Mouse (Mus musculus): ENCODE data around the gene Snrnp25. TPM values are rescaled to one million over a fixed set of nuclear protein-coding genes. Genes with fewer than 3 reads are reported as not detected.

The Snrnp25 gene
- total and polyA plus RNA-seq, 3 experiments, result 106 to 208 (median 123) TPM

DNA sequence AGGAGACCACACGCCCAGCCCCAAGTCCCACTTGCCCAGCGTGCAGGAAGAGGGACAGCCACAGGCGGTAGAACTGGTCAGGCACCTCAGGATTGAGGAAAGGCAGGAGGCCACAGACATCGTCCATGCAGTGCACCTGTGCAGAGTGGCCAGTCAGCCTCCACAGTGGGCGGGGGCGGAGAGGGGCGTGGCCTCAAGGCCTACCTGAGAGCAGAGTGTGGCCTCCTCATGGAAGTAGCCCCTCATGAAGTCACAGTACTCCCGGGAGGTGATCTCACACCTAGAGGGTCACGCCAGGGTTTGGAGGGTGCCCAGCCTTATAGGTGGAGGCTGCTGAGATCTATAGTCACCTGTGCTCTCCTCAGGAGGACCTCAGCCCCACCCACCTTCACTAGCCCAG lies 5.4 kb downstream of the Snrnp25 start:
- H3K27me3 ChIP-seq (replicated peaks), result no peaks in the 10 kb centered on the region
- peaks cover 82 to 92% of the 10 kb centered on the region in 2 experiments for H3K36me3 ChIP-seq (replicated peaks in 1 of 2; ENCODE audit: control insufficient read depth in 1 of 2, insufficient read depth in 1 of 2, low read length in 1 of 2)
- dilution Hi-C loops (cut with MboI; ENCODE audit: extremely low pct_ligation_motif_present, extremely low pct_unique_long_range_greater_than_20kb, low sequenced_read_pairs), result no loop called here
- no peaks in the 10 kb centered on the region for H3K9me3 ChIP-seq (replicated peaks; ENCODE audit: low read length)
- no peak overlapping the region for H3K4me2 ChIP-seq (ENCODE audit: insufficient read depth, low read depth, poor library complexity, severe bottlenecking)
- TF ChIP-seq USF2 (conservative IDR thresholded peaks at IDR 0.05; ENCODE audit: low read depth, low read length) (no peak), RAD21 (IDR thresholded peaks at IDR 0.05; ENCODE audit: low read depth, low read length) (no peak), ZMIZ1 (IDR thresholded peaks at IDR 0.05; ENCODE audit: low read depth, low read length) (no peak; the same call in 1 of the 2 replicates), IRF4 (IDR thresholded peaks at IDR 0.05; ENCODE audit: low read depth, low read length) (no peak), E2F4 (IDR thresholded peaks at IDR 0.05; ENCODE audit: insufficient replicate concordance, low read depth, low read length) (no peak), POLR2AphosphoS2 (IDR thresholded peaks at IDR 0.05; ENCODE audit: low read depth, low read length) (no peak), HCFC1 (IDR thresholded peaks at IDR 0.05; ENCODE audit: low read depth, low read length) (no peak), NELFE (IDR thresholded peaks at IDR 0.05; ENCODE audit: low read depth, low read length) (no peak), ELF1 (IDR thresholded peaks at IDR 0.05; ENCODE audit: low read depth, low read length) (no peak), CHD1 (IDR thresholded peaks at IDR 0.05; ENCODE audit: low read depth, low read length) (no peak), MAX (IDR thresholded peaks at IDR 0.05; ENCODE audit: low read length) (no peak), EP300 (IDR thresholded peaks at IDR 0.05; ENCODE audit: low read length) (no peak), ZKSCAN1 (IDR thresholded peaks at IDR 0.05; ENCODE audit: borderline replicate concordance, low read depth, low read length) (no peak), CHD2 (IDR thresholded peaks at IDR 0.05; ENCODE audit: low read length) (no peak), MXI1 (IDR thresholded peaks at IDR 0.05; ENCODE audit: low read depth, low read length) (no peak)
- in situ Hi-C loops (cut with MboI; ENCODE audit: low pct_ligation_motif_present, low pct_unique_long_range_greater_than_20kb, low sequenced_read_pairs), result no loop called here
- DNase-seq (ENCODE audit: extremely low read depth), result no peak
- no peak overlapping the region for H3K27ac ChIP-seq (ENCODE audit: insufficient read depth, low read depth)
- no peak overlapping the region for H3K4me3 ChIP-seq (replicated peaks in 1 of 3; ENCODE audit: low read depth in 2 of 3, low read length in 2 of 3, poor library complexity in 1 of 3)
- H3K79me2 ChIP-seq (replicated peaks; ENCODE audit: control insufficient read depth, extremely low read depth, insufficient read depth, poor library complexity, severe bottlenecking), result no peaks in the 10 kb centered on the region
- peaks cover 4 to 13% of the 10 kb centered on the region in 2 experiments; a peak in 3 of 4 replicates for H3K4me1 ChIP-seq (ENCODE audit: control insufficient read depth in 1 of 2, insufficient read depth in 2 of 2)
- no peak overlapping the region for H3K9ac ChIP-seq (ENCODE audit: insufficient read depth, low read depth)

DNA sequence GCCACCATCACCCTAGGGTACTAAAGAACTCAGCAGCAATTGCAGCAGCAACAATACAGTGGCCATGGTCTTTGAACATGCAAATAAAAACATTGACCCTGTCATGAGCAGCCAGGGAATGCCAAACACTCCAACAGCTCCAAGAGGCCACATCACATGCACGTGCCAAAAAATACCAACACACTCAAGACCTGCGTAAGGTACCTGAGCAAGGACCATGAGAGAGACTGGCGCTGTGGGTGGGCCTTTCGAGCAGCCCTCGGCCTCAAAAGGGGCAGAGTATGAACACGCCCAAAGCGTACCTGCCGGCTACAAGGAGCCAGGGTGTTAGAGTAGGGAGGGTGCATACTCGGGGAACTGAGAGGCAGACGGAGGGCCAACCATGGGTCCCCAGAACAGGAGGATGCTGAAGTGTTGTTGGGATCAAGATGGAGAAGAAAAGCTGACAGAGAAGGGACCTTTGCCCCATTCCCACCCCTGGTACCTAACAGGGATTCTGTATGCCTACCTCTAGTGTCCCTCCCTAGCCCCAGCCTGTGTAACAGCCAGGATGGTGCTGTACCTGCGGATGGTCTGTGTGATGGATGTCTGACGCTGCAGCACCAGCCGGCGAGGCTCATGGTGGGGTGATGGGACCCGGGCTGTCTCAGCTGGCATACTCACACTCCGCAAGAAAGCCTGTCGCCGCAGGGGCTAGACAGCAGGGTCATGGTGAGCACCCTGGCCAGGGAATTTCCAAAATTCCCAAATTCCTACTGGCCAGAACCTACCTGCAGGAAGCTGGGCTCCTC lies 10.4 kb downstream of the Snrnp25 start:
- no peaks in the 10 kb centered on the region for H3K79me2 ChIP-seq (replicated peaks; ENCODE audit: control insufficient read depth, extremely low read depth, insufficient read depth, poor library complexity, severe bottlenecking)
- TF ChIP-seq CTCF (conservative IDR thresholded peaks at IDR 0.05 in 1 of 2, IDR thresholded peaks at IDR 0.05 in 1 of 2; ENCODE audit: low read depth in 2 of 2, low read length in 2 of 2), result no peak
- TF ChIP-seq ELF1 (IDR thresholded peaks at IDR 0.05; ENCODE audit: low read depth, low read length), result no peak
- TF ChIP-seq UBTF (IDR thresholded peaks at IDR 0.05; ENCODE audit: low read depth, low read length), result no peak
- no peak for TF ChIP-seq IRF4 (IDR thresholded peaks at IDR 0.05; ENCODE audit: low read depth, low read length)
- TF ChIP-seq MEF2A (IDR thresholded peaks at IDR 0.05; ENCODE audit: borderline replicate concordance, low read depth, low read length), result no peak
- no peak for TF ChIP-seq EP300 (IDR thresholded peaks at IDR 0.05; ENCODE audit: low read length)
- no peak for TF ChIP-seq ZC3H11A (IDR thresholded peaks at IDR 0.05; ENCODE audit: low read depth, low read length)
- TF ChIP-seq MAX (IDR thresholded peaks at IDR 0.05; ENCODE audit: low read length), result no peak
- TF ChIP-seq E2F4 (IDR thresholded peaks at IDR 0.05; ENCODE audit: insufficient replicate concordance, low read depth, low read length), result no peak
- TF ChIP-seq TBP (conservative IDR thresholded peaks at IDR 0.05; ENCODE audit: low read depth, low read length), result no peak
- TF ChIP-seq POLR2AphosphoS2 (IDR thresholded peaks at IDR 0.05; ENCODE audit: low read depth, low read length), result no peak
- TF ChIP-seq SMC3 (IDR thresholded peaks at IDR 0.05; ENCODE audit: low read depth, low read length), result no peak
- no peak for TF ChIP-seq CHD2 (IDR thresholded peaks at IDR 0.05; ENCODE audit: low read length)
- TF ChIP-seq ZNF384 (IDR thresholded peaks at IDR 0.05; ENCODE audit: low read depth, low read length), result no peak
- no peak for TF ChIP-seq MXI1 (IDR thresholded peaks at IDR 0.05; ENCODE audit: low read depth, low read length)
- no peak for TF ChIP-seq NRF1 (IDR thresholded peaks at IDR 0.05; ENCODE audit: low read depth, low read length)
- TF ChIP-seq JUN (IDR thresholded peaks at IDR 0.05; ENCODE audit: insufficient read depth, low read depth, low read length), result no peak
- no peak for TF ChIP-seq MAFK (IDR thresholded peaks at IDR 0.05; ENCODE audit: insufficient replicate concordance, low read length)
- TF ChIP-seq ETS1 (conservative IDR thresholded peaks at IDR 0.05; ENCODE audit: low read depth, low read length), result no peak
- TF ChIP-seq GABPA (IDR thresholded peaks at IDR 0.05; ENCODE audit: insufficient replicate concordance, low read depth, low read length), result no peak
- peaks cover 51 to 85% of the 10 kb centered on the region in 2 experiments for H3K36me3 ChIP-seq (replicated peaks in 1 of 2; ENCODE audit: control insufficient read depth in 1 of 2, insufficient read depth in 1 of 2, low read length in 1 of 2)
- no peaks in the 10 kb centered on the region for H3K9me3 ChIP-seq (replicated peaks; ENCODE audit: low read length)
- in situ Hi-C loops (cut with MboI; ENCODE audit: low pct_ligation_motif_present, low pct_unique_long_range_greater_than_20kb, low sequenced_read_pairs), result no loop called here
- dilution Hi-C loops (cut with MboI; ENCODE audit: extremely low pct_ligation_motif_present, extremely low pct_unique_long_range_greater_than_20kb, low sequenced_read_pairs), result no loop called here
- peaks cover under 1 to 35% of the 10 kb centered on the region in 2 experiments; a peak in 3 of 4 replicates for H3K4me1 ChIP-seq (ENCODE audit: control insufficient read depth in 1 of 2, insufficient read depth in 2 of 2)
- no peak overlapping the region for H3K27ac ChIP-seq (ENCODE audit: insufficient read depth, low read depth)
- DNase-seq (ENCODE audit: extremely low read depth), result no peak
- no peak overlapping the region for H3K9ac ChIP-seq (ENCODE audit: insufficient read depth, low read depth)
- H3K4me3 ChIP-seq (replicated peaks in 1 of 3; ENCODE audit: low read depth in 2 of 3, low read length in 2 of 3, poor library complexity in 1 of 3), result no peak overlapping the region
- H3K4me2 ChIP-seq (ENCODE audit: insufficient read depth, low read depth, poor library complexity, severe bottlenecking), result no peak overlapping the region
- H3K27me3 ChIP-seq (replicated peaks), result no peaks in the 10 kb centered on the region
